Mouse (Mus musculus) kidney, postnatal 10 days (tissue): Measurements from ENCODE around the gene Myof.

Experiments
- DNase-seq: peaks from one replicate; pipeline ENCODE4 v3.0.0; 2021; ENCODE audit warnings: mixed read lengths

The Myof gene

GRCm38 (mm10) chr19:38038267-38038666, 5.1 kb downstream of the Myof start:
- no peak for DNase-seq

GRCm38 (mm10) chr19:38035766-38036165, 7.6 kb downstream of the Myof start:
- no peak for DNase-seq

GRCm38 (mm10) chr19:38034696-38035095, 8.7 kb downstream of the Myof start:
- DNase-seq: no peak

- no peak for DNase-seq
Observed at GRCm38 (mm10) chr19:38033735-38034057, 9.7 kb downstream of the Myof start.

GRCm38 (mm10) chr19:38032993-38033734, 10.2 kb downstream of the Myof start:
- DNase-seq: no peak

GRCm38 (mm10) chr19:38031144-38031543, 12.2 kb downstream of the Myof start:
- DNase-seq: no peak

- DNase-seq: peak; percentile 86
Observed at GRCm38 (mm10) chr19:38030673-38031137, 12.7 kb downstream of the Myof start.

- no peak for DNase-seq
Observed at GRCm38 (mm10) chr19:38029871-38030270, 13.5 kb downstream of the Myof start.

GRCm38 (mm10) chr19:38029292-38029691, 14.1 kb downstream of the Myof start:
- no peak for DNase-seq

- peak; percentile 62 for DNase-seq
Observed at GRCm38 (mm10) chr19:38027881-38028521, 15.4 kb downstream of the Myof start.

- no peak for DNase-seq
Observed at GRCm38 (mm10) chr19:38027389-38027788, 16.0 kb downstream of the Myof start.

GRCm38 (mm10) chr19:38026211-38026624, 17.2 kb downstream of the Myof start:
- DNase-seq: peak; percentile 63

- DNase-seq: peak; percentile 70
Observed at GRCm38 (mm10) chr19:38025254-38026041, 17.9 kb downstream of the Myof start.

- no peak for DNase-seq
Observed at GRCm38 (mm10) chr19:38023603-38024002, 19.8 kb downstream of the Myof start.

- no peak for DNase-seq
Observed at GRCm38 (mm10) chr19:38022710-38023109, 20.7 kb downstream of the Myof start.

GRCm38 (mm10) chr19:38015873-38016254, 27.5 kb downstream of the Myof start:
- DNase-seq: no peak

- peak; percentile 75 for DNase-seq
Observed at GRCm38 (mm10) chr19:38015180-38015872, 28.1 kb downstream of the Myof start.

- no peak for DNase-seq
Observed at GRCm38 (mm10) chr19:38014443-38014842, 28.9 kb downstream of the Myof start.

- DNase-seq: no peak
Observed at GRCm38 (mm10) chr19:38011379-38011778, 32.0 kb downstream of the Myof start.

GRCm38 (mm10) chr19:38004809-38005380, 38.5 kb downstream of the Myof start:
- peak; percentile 46 for DNase-seq

- DNase-seq: no peak
Observed at GRCm38 (mm10) chr19:38003671-38004521, 39.5 kb downstream of the Myof start.

GRCm38 (mm10) chr19:38002816-38003215, 40.6 kb downstream of the Myof start:
- no peak for DNase-seq
